Mouse (Mus musculus): ENCODE measurements around the gene Hist2h2bb. TPM values are rescaled to one million over a fixed set of nuclear protein-coding genes. Genes with fewer than 3 reads are reported as not detected.
"Not testable (repeated sequence)": the region's sequence is repeated elsewhere in the genome, so short reads cannot be mapped to it uniquely, and the experiment has no call there.

Gene Hist2h2bb
- polyA plus RNA-seq, 1 experiment from 2014 or later, result 15.5 TPM

DNA sequence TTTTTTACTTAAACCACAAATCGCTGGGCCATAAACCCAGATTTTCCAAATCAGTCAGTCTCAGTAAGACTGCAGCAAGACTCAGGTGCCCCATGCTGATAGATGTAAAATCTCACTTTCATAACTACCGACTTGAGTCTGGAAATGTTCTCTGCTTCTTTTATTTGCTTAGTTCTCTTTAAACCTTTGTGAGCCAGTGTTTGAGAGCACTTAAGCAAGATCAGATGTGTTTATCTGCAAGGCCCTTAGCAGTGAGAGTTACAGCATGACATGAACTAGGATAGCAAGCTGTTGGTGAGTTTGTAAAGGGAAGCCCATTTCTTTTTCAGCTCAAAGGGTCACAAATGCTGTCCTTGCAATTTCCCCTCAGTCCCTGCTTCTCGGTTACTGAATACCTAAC is 12.4 kb upstream of the Hist2h2bb start:
- Histone ChIP-seq H3K27ac (0 out of 2 replicates have a peak overlapping the region, but pooled peaks have one; percentile 22), H3K9me3 (no peaks in the 10 kb centered on the region), H3K4me2 (replicated peaks) (no peak overlapping the region), H3K4me1 (peaks cover 15% of the 10 kb centered on the region), H3K27me3 (peaks cover 5% of the 10 kb centered on the region; the same call in 1 of the 2 replicates), H3K4me3 (no peak overlapping the region), H3K9ac (no peak overlapping the region), H3K36me3 (no peaks in the 10 kb centered on the region)
- no peak for ATAC-seq (ENCODE audit: low FRiP score, low read depth)
- 44% methylated on average over 3 of the region's 3 CpGs for WGBS

DNA sequence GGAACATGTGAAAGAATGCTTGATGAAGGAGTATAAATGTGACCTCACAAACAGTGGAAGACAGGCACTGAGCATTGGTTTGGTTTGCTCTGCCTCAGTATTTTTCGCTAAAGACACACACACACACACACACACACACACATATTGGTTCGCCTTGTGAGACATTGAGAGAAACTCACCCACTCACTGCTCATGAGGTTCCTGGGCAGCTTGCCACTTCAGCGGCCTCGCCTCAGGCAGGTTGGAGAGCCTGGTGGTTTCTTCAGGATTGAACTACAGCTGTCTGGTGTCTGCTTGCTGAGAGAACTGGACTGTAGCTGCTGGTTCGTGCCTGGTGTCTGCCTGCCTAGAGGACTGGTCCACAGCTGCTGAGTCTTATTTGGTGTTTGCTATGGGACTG is 9.3 kb upstream of the Hist2h2bb start:
- Histone ChIP-seq H3K4me3 (no peak overlapping the region), H3K4me2 (replicated peaks) (no peak overlapping the region), H3K9ac (no peak overlapping the region), H3K4me1 (peaks cover 30% of the 10 kb centered on the region), H3K36me3 (no peaks in the 10 kb centered on the region), H3K9me3 (no peaks in the 10 kb centered on the region), H3K27me3 (no peaks in the 10 kb centered on the region), H3K27ac (no peak overlapping the region)
- 88% methylated on average over 5 of the region's 5 CpGs for WGBS
- no peak for ATAC-seq (ENCODE audit: low FRiP score, low read depth)

DNA sequence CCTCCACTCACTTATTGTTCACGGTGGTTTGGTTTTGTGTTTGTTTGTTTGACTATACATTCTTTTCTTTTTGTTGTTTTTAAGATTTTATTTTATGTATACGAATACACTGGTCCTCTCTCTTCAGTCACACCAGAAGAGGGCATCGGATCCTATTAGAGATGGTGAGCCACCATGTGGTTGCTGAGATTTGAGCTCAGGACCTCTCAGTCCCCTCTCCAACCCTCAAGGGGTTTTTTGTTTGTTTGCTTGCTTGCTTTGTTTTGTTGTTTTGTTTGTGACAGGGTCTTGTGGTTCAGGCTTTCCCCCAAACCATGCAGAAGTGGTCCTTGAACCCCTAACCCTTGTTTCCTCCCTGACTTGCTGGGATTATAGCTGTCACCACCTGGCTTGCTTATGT is 7.9 kb upstream of the Hist2h2bb start:
- no peaks in the 10 kb centered on the region for H3K27me3 ChIP-seq

DNA sequence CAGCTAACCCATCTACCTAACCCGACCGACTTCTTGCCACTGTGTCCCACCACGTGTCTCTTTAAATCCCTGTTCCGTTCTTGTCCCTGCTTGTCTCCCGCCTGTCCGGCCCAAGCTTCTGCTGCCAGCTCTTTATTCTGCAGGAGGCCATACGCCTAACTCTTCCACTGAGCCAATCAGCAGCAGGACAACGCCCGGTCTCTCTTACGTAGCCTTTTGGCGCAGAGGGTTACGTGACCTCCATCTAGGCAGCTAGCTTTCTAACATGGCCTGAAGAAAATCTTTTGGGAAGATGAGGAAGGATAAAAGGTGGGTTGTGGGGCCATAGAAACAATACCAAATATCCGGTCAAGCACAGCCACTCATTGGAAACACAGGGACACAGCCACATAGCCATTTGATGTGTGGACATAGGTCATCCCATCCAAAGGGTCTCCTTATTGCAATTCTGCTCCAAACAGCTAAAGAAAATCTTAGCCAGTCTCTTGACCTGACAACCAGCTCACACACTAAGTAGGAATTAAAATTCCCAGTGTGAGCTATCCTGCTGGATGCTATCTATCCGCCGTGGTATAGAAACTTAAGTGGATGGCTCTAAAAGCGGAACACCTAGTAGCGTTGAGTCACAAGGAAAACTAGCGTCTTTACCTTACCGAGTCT is 7.2 kb upstream of the Hist2h2bb start:
- peak; percentile 70 for ATAC-seq (ENCODE audit: low FRiP score, low read depth)
- Histone ChIP-seq H3K27me3 (no peaks in the 10 kb centered on the region), H3K9me3 (no peaks in the 10 kb centered on the region), H3K4me1 (peaks cover 24% of the 10 kb centered on the region), H3K9ac (peak overlapping the region; percentile 80), H3K27ac (peak overlapping the region; percentile 98), H3K36me3 (no peaks in the 10 kb centered on the region), H3K4me2 (replicated peaks) (peak overlapping the region; percentile 77), H3K4me3 (peak overlapping the region; percentile 62)
- WGBS, result under 1% methylated on average over 19 of the region's 19 CpGs

More for the DNA sequence above, 7.9 kb upstream of the Hist2h2bb start:
- no peaks in the 10 kb centered on the region for H3K36me3 ChIP-seq
- H3K27ac ChIP-seq, result peak overlapping the region; percentile 98
- WGBS, result 59% methylated on average over 3 of the region's 3 CpGs
- H3K9ac ChIP-seq, result peak overlapping the region; percentile 80
- no peak for ATAC-seq (ENCODE audit: low FRiP score, low read depth)
- no peaks in the 10 kb centered on the region for H3K9me3 ChIP-seq
- H3K4me2 ChIP-seq (replicated peaks), result peak overlapping the region; percentile 77
- H3K4me3 ChIP-seq, result peak overlapping the region; percentile 62
- peaks cover 24% of the 10 kb centered on the region for H3K4me1 ChIP-seq

DNA sequence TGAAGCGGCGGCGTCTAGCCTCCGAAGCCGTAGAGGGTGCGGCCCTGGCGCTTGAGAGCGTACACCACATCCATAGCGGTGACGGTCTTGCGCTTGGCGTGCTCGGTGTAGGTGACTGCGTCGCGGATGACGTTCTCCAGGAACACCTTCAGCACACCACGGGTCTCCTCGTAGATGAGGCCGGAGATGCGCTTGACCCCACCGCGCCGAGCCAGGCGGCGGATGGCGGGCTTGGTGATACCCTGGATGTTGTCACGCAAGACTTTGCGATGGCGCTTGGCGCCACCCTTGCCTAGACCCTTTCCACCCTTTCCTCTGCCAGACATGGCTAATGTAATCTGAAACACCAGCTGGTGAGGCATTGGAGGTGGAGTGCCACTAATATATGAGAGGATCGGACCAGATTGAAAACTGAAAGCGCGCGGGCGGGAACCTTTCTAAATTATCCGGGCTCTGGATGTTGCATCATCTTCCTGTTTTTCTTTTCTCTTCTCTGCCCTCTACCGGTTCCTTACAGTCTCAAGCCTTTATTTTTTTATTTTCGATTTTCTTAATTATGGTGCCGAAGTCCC is 6.5 kb upstream of the Hist2h2bb start, which contains the start of gene Hist2h4:
Gene Hist2h4, minus strand, starts transcription at position 333 of the 572 bp plus-strand sequence.
- Histone ChIP-seq H3K27ac (peak within 1 kb of the TSS; percentile 98), H3K4me1 (peaks cover 26% of the 10 kb centered on the region), H3K27me3 (no peaks in the 10 kb centered on the region), H3K36me3 (no peaks in the 10 kb centered on the region), H3K9ac (peak within 1 kb of the TSS; percentile 80), H3K9me3 (no peaks in the 10 kb centered on the region), H3K4me2 (replicated peaks) (peak within 1 kb of the TSS; percentile 77), H3K4me3 (peak within 1 kb of the TSS; percentile 62)
- ATAC-seq (ENCODE audit: low FRiP score, low read depth), result peak; percentile 88
- under 1% methylated on average over 40 of the region's 40 CpGs for WGBS

DNA sequence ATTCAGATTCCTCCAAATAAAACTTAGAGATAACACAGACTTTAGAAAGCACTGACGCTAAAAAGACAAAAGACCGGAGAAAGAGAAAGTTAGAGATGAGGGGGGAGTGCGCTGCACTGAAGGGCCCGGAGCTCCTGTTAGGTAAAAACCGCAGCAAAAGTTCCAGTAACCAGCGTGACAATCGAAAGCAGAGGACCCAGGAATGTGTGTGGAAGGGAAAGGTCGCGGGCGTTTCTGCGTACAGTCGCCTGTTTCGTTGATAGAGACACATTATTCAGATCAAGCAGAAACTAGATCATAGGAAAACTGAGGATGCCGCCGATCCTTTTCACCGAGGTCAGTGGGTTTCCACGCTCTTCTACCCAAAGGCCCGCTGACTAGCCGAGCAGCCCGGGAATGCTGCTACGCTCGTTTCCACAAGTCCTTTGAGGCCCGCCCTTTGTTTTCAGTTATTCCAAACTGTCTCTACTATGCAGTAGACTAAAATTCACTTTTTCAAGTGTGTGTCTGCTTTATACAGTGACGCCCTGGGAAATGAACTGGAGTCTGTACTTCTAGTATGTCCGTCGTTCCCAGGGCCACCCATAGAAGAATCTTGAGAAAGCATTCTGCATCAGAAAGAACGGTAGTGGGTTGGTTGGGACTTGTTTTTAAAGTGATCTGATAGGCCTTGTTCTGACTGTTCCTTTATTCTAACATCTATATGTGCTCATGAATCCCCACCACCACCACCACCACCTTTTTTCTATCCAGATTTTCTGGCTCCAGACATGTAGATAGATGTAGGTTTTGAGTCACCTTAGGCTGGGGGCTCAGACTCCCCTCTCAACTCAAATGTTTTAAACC is 5.8 kb upstream of the Hist2h2bb start:
- Histone ChIP-seq H3K9ac (peak overlapping the region; percentile 73), H3K4me1 (peaks cover 26% of the 10 kb centered on the region), H3K4me2 (replicated peaks) (peak overlapping the region; percentile 77), H3K27me3 (no peaks in the 10 kb centered on the region), H3K4me3 (peak overlapping the region; percentile 62), H3K9me3 (no peaks in the 10 kb centered on the region), H3K36me3 (no peaks in the 10 kb centered on the region), H3K27ac (peak overlapping the region; percentile 98)
- 0 out of 2 replicates have a peak, but pooled peaks have one; percentile 2 for ATAC-seq (ENCODE audit: low FRiP score, low read depth)
- 9% methylated on average over 27 of the region's 27 CpGs for WGBS

DNA sequence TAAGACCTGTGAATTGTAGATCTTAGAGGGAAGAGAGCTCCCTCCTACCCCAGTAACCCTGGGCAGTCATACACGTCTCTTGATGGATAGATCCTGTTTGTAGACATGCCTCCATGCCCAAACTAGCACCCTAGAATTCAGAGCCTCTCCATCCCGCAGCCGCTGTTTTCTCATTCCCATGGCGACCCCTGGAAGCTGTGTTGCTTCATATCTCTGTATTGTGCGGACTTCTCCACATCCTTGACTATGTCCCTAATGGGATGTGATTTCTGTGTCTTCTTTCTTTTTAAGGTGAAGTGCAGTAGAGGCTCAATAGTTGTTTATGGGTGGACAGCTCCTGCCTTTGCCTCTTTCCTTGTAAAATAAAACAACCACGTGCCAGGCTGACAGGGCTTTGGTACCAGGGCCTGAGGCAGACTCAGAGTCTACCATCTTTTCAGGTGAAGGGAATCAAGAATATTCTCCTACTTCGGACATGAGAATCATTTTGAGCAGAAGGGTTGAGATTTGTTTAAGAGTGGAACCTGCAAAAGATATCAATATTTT is 5.1 kb upstream of the Hist2h2bb start:
- peak overlapping the region; percentile 73 for H3K9ac ChIP-seq
- no peaks in the 10 kb centered on the region for H3K27me3 ChIP-seq
- peak overlapping the region; percentile 77 for H3K4me2 ChIP-seq (replicated peaks)
- peak overlapping the region; percentile 98 for H3K27ac ChIP-seq
- ATAC-seq (ENCODE audit: low FRiP score, low read depth), result no peak
- H3K4me1 ChIP-seq, result peaks cover 26% of the 10 kb centered on the region
- no peaks in the 10 kb centered on the region for H3K9me3 ChIP-seq
- 77% methylated on average over 7 of the region's 7 CpGs for WGBS
- no peaks in the 10 kb centered on the region for H3K36me3 ChIP-seq
- peak overlapping the region; percentile 62 for H3K4me3 ChIP-seq

DNA sequence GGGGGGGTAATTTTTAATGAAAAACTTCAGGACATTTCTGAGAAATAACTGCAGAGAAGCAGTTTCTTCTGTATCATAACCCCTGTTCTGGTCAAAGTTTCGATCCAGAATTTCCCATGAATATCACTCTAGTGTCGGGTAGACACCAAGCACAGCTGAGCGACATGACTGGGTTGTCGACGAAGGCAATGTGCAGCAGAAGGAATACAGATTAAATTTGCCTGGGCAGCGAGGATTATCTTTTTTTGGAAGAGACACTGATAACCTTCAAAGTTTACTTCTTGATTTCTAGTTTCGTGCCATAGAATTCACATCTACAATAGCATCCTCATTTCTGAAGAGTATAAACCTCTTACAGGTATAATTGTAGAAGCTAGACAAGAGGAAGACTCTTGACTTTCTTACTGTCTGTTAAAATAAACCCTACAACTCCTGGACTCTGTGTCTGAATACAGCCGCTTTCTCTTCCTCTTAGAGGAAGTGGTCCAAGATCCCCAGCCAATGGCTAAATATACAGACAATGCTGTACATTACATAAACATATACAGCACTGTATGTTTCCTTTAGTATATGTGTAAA is 3.3 kb upstream of the Hist2h2bb start:
- no peaks in the 10 kb centered on the region for H3K27me3 ChIP-seq
- no peak for ATAC-seq (ENCODE audit: low FRiP score, low read depth)
- H3K4me2 ChIP-seq (replicated peaks), result no peak overlapping the region
- peaks cover 26% of the 10 kb centered on the region for H3K4me1 ChIP-seq
- no peak overlapping the region for H3K9ac ChIP-seq
- no peaks in the 10 kb centered on the region for H3K9me3 ChIP-seq
- no peaks in the 10 kb centered on the region for H3K36me3 ChIP-seq
- H3K4me3 ChIP-seq, result no peak overlapping the region
- no peak overlapping the region for H3K27ac ChIP-seq
- 91% methylated on average over 8 of the region's 8 CpGs for WGBS

DNA sequence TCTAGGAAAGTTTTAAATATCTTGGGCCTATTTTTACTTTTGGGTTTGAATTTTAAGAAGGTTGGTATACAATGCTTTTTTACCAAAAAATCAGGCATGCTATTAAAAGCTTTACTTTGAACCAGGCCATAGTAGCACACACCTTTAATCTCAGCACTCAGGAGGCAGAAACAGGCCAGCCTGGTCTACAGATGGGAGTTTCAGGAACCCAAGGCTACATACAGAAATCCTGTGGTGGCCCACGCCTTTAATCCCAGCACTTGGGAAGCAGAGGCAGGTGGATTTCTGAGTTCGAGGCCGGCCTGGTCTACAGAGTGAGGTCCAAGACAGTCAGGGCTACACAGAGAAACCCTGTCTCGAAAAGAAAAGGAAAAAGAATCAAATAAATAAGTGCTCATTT is 2.0 kb upstream of the Hist2h2bb start:
- no peak for ATAC-seq (ENCODE audit: low FRiP score, low read depth)
- Histone ChIP-seq H3K27me3 (no peaks in the 10 kb centered on the region), H3K9me3 (no peaks in the 10 kb centered on the region), H3K4me3 (no peak overlapping the region), H3K4me2 (replicated peaks) (peak overlapping the region; percentile 84), H3K27ac (peak overlapping the region; percentile 93), H3K4me1 (peaks cover 17% of the 10 kb centered on the region), H3K36me3 (no peaks in the 10 kb centered on the region), H3K9ac (no peak overlapping the region)
- whole genome bisulfite sequencing, result 81% methylated on average over 4 of the region's 4 CpGs

DNA sequence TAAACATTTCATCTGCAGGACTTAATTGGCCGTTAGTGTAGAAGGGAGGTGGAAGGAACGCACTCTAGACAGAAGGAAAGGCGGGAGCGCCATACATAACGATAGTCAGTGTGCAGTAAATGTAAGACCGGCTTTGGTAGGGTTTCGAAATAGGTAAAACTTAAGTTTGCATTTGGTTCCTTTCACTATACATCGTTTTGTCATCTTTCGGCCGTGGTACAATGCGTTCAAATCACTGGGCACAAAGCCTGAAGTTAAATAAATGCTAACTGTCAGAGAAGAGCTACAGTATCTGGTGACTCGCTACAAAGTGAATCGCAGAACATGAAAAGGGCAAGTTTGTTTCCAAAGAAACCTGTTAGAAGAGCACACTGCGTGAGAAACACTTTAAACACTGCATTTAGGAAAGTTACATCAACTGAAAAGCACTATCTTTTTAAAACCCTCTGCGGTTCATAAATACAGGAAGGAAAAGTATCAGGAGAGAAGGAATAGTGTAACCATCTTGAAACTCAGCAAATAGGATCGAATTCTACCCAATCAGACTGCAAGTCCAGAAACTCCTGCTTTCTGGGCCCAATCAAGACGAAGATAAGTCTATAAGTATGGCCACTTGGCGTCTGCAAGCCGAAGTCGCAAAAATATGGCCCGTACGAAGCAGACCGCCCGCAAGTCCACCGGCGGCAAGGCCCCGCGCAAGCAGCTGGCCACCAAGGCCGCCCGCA is 1.3 kb upstream of the Hist2h2bb start, which contains the start of gene Hist2h3b:
Gene Hist2h3b, plus strand, starts transcription at position 604 of the 725 bp plus-strand sequence.
- H3K27me3 ChIP-seq, result no peaks in the 10 kb centered on the region
- H3K27ac ChIP-seq, result peak within 1 kb of the TSS; percentile 97
- peaks cover 17% of the 10 kb centered on the region for H3K4me1 ChIP-seq
- 23% methylated on average over 30 of the region's 30 CpGs for WGBS
- peak within 1 kb of the TSS; percentile 84 for H3K4me2 ChIP-seq (replicated peaks)
- H3K4me3 ChIP-seq, result peak within 1 kb of the TSS; percentile 59
- ATAC-seq (ENCODE audit: low FRiP score, low read depth), result peak; percentile 81
- no peaks in the 10 kb centered on the region for H3K36me3 ChIP-seq
- no peaks in the 10 kb centered on the region for H3K9me3 ChIP-seq
- H3K9ac ChIP-seq, result peak within 1 kb of the TSS; percentile 78

DNA sequence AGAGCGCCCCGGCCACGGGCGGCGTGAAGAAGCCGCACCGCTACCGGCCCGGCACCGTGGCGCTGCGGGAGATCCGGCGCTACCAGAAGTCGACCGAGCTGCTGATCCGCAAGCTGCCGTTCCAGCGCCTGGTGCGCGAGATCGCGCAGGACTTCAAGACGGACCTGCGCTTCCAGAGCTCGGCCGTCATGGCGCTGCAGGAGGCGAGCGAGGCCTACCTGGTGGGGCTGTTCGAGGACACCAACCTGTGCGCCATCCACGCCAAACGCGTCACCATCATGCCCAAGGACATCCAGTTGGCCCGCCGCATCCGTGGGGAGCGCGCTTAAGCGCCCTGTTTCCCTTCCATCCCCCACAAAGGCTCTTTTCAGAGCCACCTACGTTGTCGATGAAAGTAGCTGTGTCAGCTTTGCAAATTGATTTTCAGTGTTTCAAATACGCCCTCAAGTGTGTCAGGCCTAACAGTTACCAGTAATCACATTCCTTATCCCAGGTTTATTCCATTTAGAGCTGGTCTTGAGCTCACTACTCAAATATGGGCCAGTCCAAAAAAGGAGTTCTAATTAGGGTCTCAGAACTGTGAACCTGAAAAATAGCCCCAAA is 675 bp upstream of the Hist2h2bb start:
- H3K27me3 ChIP-seq, H3K36me3 ChIP-seq, H3K9me3 ChIP-seq: not testable (repeated sequence)
- H3K4me1 ChIP-seq, result peaks cover 14% of the 10 kb centered on the region
- H3K27ac ChIP-seq, result peak overlapping the region; percentile 97
- H3K9ac ChIP-seq, result peak overlapping the region; percentile 78
- 0% methylated on average over 11 of the region's 44 CpGs for WGBS
- H3K4me3 ChIP-seq, result peak overlapping the region; percentile 59
- ATAC-seq (ENCODE audit: low FRiP score, low read depth), result peak; percentile 22
- H3K4me2 ChIP-seq (replicated peaks), result peak overlapping the region; percentile 84

All from limb, embryonic 13.5 days (tissue).